Mouse (Mus musculus): ENCODE results near the gene Nbea. TPM values are rescaled to one million over a fixed set of nuclear protein-coding genes. Genes with fewer than 3 reads are reported as not detected.

Nbea gene
- total and polyA plus RNA-seq, 3 experiments: 0.04 to 0.27 TPM; not detected in 1

- no peak for DNase-seq (ENCODE audit: low read depth, low spot score)
- Histone ChIP-seq H3K79me2 (ENCODE audit: control insufficient read depth, insufficient read depth, low read length, poor library complexity) (no peaks in the 10 kb centered on the region), H3K4me1 (ENCODE audit: control insufficient read depth in 1 of 2, insufficient read depth in 2 of 2, low read length in 2 of 2) (no peaks in the 10 kb centered on the region), H3K4me3 (ENCODE audit: control insufficient read depth in 1 of 2, insufficient read depth in 1 of 2, low read depth in 2 of 2, low read length in 2 of 2) (no peak overlapping the region), H3K9ac (ENCODE audit: control insufficient read depth, low read depth, low read length, poor library complexity, severe bottlenecking) (no peak overlapping the region), H3K9me3 (replicated peaks; ENCODE audit: insufficient read depth, low read length) (no peaks in the 10 kb centered on the region), H3K36me3 (ENCODE audit: control insufficient read depth in 1 of 2, insufficient read depth in 2 of 2, low read length in 2 of 2) (no peaks in the 10 kb centered on the region), H3K27me3 (ENCODE audit: control insufficient read depth in 1 of 2, insufficient read depth in 2 of 2, low read length in 2 of 2) (no peaks in the 10 kb centered on the region), H3K27ac (ENCODE audit: control insufficient read depth, low read depth, low read length) (no peak overlapping the region)
- TF ChIP-seq MYB (IDR thresholded peaks at IDR 0.05; ENCODE audit: low read depth, low read length) (no peak), MYC (IDR thresholded peaks at IDR 0.05; ENCODE audit: low read depth, low read length) (no peak), USF2 (IDR thresholded peaks at IDR 0.05; ENCODE audit: borderline replicate concordance in 1 of 2, insufficient read depth in 1 of 2, low read depth in 1 of 2, low read length in 2 of 2) (no peak)
These were observed 536.3 kb downstream of the Nbea start for GRCm38 (mm10) chr3:55647176-55647575.

GRCm38 (mm10) chr3:55646437-55646836 is 537.1 kb downstream of the Nbea start:
- no peak for DNase-seq (ENCODE audit: low read depth, low spot score)
- Histone ChIP-seq H3K4me3 (ENCODE audit: control insufficient read depth in 1 of 2, insufficient read depth in 1 of 2, low read depth in 2 of 2, low read length in 2 of 2) (no peak overlapping the region), H3K9ac (ENCODE audit: control insufficient read depth, low read depth, low read length, poor library complexity, severe bottlenecking) (no peak overlapping the region), H3K4me1 (ENCODE audit: control insufficient read depth in 1 of 2, insufficient read depth in 2 of 2, low read length in 2 of 2) (no peaks in the 10 kb centered on the region), H3K9me3 (replicated peaks; ENCODE audit: insufficient read depth, low read length) (no peaks in the 10 kb centered on the region), H3K27me3 (ENCODE audit: control insufficient read depth in 1 of 2, insufficient read depth in 2 of 2, low read length in 2 of 2) (no peaks in the 10 kb centered on the region), H3K27ac (ENCODE audit: control insufficient read depth, low read depth, low read length) (no peak overlapping the region), H3K36me3 (ENCODE audit: control insufficient read depth in 1 of 2, insufficient read depth in 2 of 2, low read length in 2 of 2) (no peaks in the 10 kb centered on the region), H3K79me2 (ENCODE audit: control insufficient read depth, insufficient read depth, low read length, poor library complexity) (no peaks in the 10 kb centered on the region)
- no peak for TF ChIP-seq JUND (IDR thresholded peaks at IDR 0.05; ENCODE audit: low read depth, low read length)
- no peak for TF ChIP-seq MAFK (IDR thresholded peaks at IDR 0.05; ENCODE audit: borderline replicate concordance, low read depth, low read length)

GRCm38 (mm10) chr3:55644035-55644618 is 539.4 kb downstream of the Nbea start:
- TF ChIP-seq USF2 (IDR thresholded peaks at IDR 0.05; ENCODE audit: borderline replicate concordance in 1 of 2, insufficient read depth in 1 of 2, low read depth in 1 of 2, low read length in 2 of 2) (no peak), EP300 (IDR thresholded peaks at IDR 0.05; ENCODE audit: low read depth in 1 of 2, low read length in 2 of 2) (no peak)
- no peaks in the 10 kb centered on the region for H3K4me1 ChIP-seq (ENCODE audit: control insufficient read depth in 1 of 2, insufficient read depth in 2 of 2, low read length in 2 of 2)
- DNase-seq (ENCODE audit: low read depth, low spot score): no peak
- H3K9ac ChIP-seq (ENCODE audit: control insufficient read depth, low read depth, low read length, poor library complexity, severe bottlenecking): no peak overlapping the region
- H3K9me3 ChIP-seq (replicated peaks; ENCODE audit: insufficient read depth, low read length): no peaks in the 10 kb centered on the region
- no peaks in the 10 kb centered on the region for H3K36me3 ChIP-seq (ENCODE audit: control insufficient read depth in 1 of 2, insufficient read depth in 2 of 2, low read length in 2 of 2)
- H3K27me3 ChIP-seq (ENCODE audit: control insufficient read depth in 1 of 2, insufficient read depth in 2 of 2, low read length in 2 of 2): no peaks in the 10 kb centered on the region
- no peak overlapping the region for H3K27ac ChIP-seq (ENCODE audit: control insufficient read depth, low read depth, low read length)
- no peaks in the 10 kb centered on the region for H3K79me2 ChIP-seq (ENCODE audit: control insufficient read depth, insufficient read depth, low read length, poor library complexity)
- no peak overlapping the region for H3K4me3 ChIP-seq (ENCODE audit: control insufficient read depth in 1 of 2, insufficient read depth in 1 of 2, low read depth in 2 of 2, low read length in 2 of 2)

GRCm38 (mm10) chr3:55637660-55638059 is 545.8 kb downstream of the Nbea start:
- Histone ChIP-seq H3K27me3 (ENCODE audit: control insufficient read depth in 1 of 2, insufficient read depth in 2 of 2, low read length in 2 of 2) (no peaks in the 10 kb centered on the region), H3K9ac (ENCODE audit: control insufficient read depth, low read depth, low read length, poor library complexity, severe bottlenecking) (no peak overlapping the region), H3K4me3 (ENCODE audit: control insufficient read depth in 1 of 2, insufficient read depth in 1 of 2, low read depth in 2 of 2, low read length in 2 of 2) (no peak overlapping the region), H3K27ac (ENCODE audit: control insufficient read depth, low read depth, low read length) (no peak overlapping the region), H3K4me1 (ENCODE audit: control insufficient read depth in 1 of 2, insufficient read depth in 2 of 2, low read length in 2 of 2) (no peaks in the 10 kb centered on the region), H3K36me3 (ENCODE audit: control insufficient read depth in 1 of 2, insufficient read depth in 2 of 2, low read length in 2 of 2) (no peaks in the 10 kb centered on the region), H3K79me2 (ENCODE audit: control insufficient read depth, insufficient read depth, low read length, poor library complexity) (no peaks in the 10 kb centered on the region), H3K9me3 (replicated peaks; ENCODE audit: insufficient read depth, low read length) (no peaks in the 10 kb centered on the region)
- no peak for DNase-seq (ENCODE audit: low read depth, low spot score)
- TF ChIP-seq POLR2AphosphoS2 (IDR thresholded peaks at IDR 0.05; ENCODE audit: low read length): no peak
